Mouse (Mus musculus) c-Kit-positive CD71-negative TER-119-negative erythroid progenitor cells, embryonic 14.5 days (primary cell): ENCODE data around the gene Rps29.
A peak's percentile ranks its signal among the peaks of the same experiment; 100 is the strongest.

Experiments used
- DNase-seq: peaks from one replicate; pipeline ENCODE4 v3.0.0-alpha.2; 2013; ENCODE audit warnings: low read depth

The Rps29 gene

GRCm38 (mm10) chr12:69158765-69159577 lies at the start of gene Rps29:
TSS of gene Rps29 (minus strand) at chr12:69159186.
- DNase-seq, result peak; percentile 99

- no peak for DNase-seq
Measured at GRCm38 (mm10) chr12:69208520-69208919, 49.5 kb upstream of the Rps29 start.

- DNase-seq, result no peak
Measured at GRCm38 (mm10) chr12:69207926-69208325, 48.9 kb upstream of the Rps29 start.

- DNase-seq, result no peak
Measured at GRCm38 (mm10) chr12:69207396-69207795, 48.4 kb upstream of the Rps29 start.

- DNase-seq, result no peak
Measured at GRCm38 (mm10) chr12:69204052-69204833, 45.3 kb upstream of the Rps29 start, which contains the start of gene Gm49384. TSS of gene Gm49384 (minus strand) at chr12:69204267.

- no peak for DNase-seq
Measured at GRCm38 (mm10) chr12:69198985-69199384, 40.0 kb upstream of the Rps29 start.

- DNase-seq, result no peak
Measured at GRCm38 (mm10) chr12:69198164-69198535, 39.2 kb upstream of the Rps29 start, which contains the start of gene Dnaaf2. TSS of gene Dnaaf2 (minus strand) at chr12:69198429.

- DNase-seq, result no peak
Measured at GRCm38 (mm10) chr12:69197378-69198163, 38.6 kb upstream of the Rps29 start.

- DNase-seq, result peak; percentile 64
Measured at GRCm38 (mm10) chr12:69196444-69197377, 37.7 kb upstream of the Rps29 start, which contains the start of gene Gm49383. TSS of gene Gm49383 (minus strand) at chr12:69197104.

GRCm38 (mm10) chr12:69192637-69193036 lies 33.7 kb upstream of the Rps29 start:
- no peak for DNase-seq

GRCm38 (mm10) chr12:69191396-69191795 lies 32.4 kb upstream of the Rps29 start:
- DNase-seq, result no peak

GRCm38 (mm10) chr12:69190522-69190921 lies 31.5 kb upstream of the Rps29 start:
- no peak for DNase-seq

GRCm38 (mm10) chr12:69190074-69190473 lies 31.1 kb upstream of the Rps29 start:
- no peak for DNase-seq

GRCm38 (mm10) chr12:69186811-69187471 lies 28.0 kb upstream of the Rps29 start:
- no peak for DNase-seq

- DNase-seq, result no peak
Measured at GRCm38 (mm10) chr12:69185371-69185770, 26.4 kb upstream of the Rps29 start.

GRCm38 (mm10) chr12:69184342-69185295 lies 25.6 kb upstream of the Rps29 start:
- DNase-seq, result no peak

GRCm38 (mm10) chr12:69183583-69184308 lies 24.8 kb upstream of the Rps29 start, which contains the start of the genes Rpl36al and Mgat2:
TSS of gene Rpl36al (minus strand) at chr12:69184083.
TSS of gene Mgat2 (plus strand) at chr12:69184157.
- DNase-seq, result peak; percentile 94

GRCm38 (mm10) chr12:69181800-69182199 lies 22.8 kb upstream of the Rps29 start:
- DNase-seq, result no peak
